Mouse (Mus musculus) ES-E14 (cell line): ENCODE measurements around the gene Pglyrp4. TPM values are rescaled to one million over a fixed set of nuclear protein-coding genes. Genes with fewer than 3 reads are reported as not detected.

Source experiments
- DNase-seq: peaks from one replicate; pipeline ENCODE4 v3.0.0-alpha.2; 2013; ENCODE audit warnings: low read depth, low spot score
- H3K27ac ChIP-seq: 2 replicates; pipeline ENCODE4 v1.5.1; 2012; ENCODE audit warnings: low read depth, mild to moderate bottlenecking, low read length, moderate library complexity, mixed read lengths; ENCODE audit not compliant: poor library complexity, insufficient read depth, severe bottlenecking
- H3K36me3 ChIP-seq: 2 replicates; pipeline ENCODE4 v1.6.1; 2012; ENCODE audit warnings: mild to moderate bottlenecking, low read length, moderate library complexity, mixed read lengths; ENCODE audit not compliant: control insufficient read depth, poor library complexity, insufficient read depth, severe bottlenecking
- H3K4me1 ChIP-seq, 2 experiments: fragments of 150-350 bp in 1 of 2; sonication (generic) in 1 of 2; 2 replicates each; pipeline ENCODE4 v1.6.1; 2012; ENCODE audit warnings: low read length in 2 of 2, mild to moderate bottlenecking in 1 of 2, mixed read lengths in 1 of 2; ENCODE audit not compliant: control insufficient read depth in 2 of 2, insufficient read depth in 2 of 2, poor library complexity in 1 of 2
- H3K4me3 ChIP-seq, 2 experiments: fragments of 150-350 bp in 1 of 2; sonication (generic) in 1 of 2; 2 replicates each; pipeline ENCODE4 v1.5.1; 2012; ENCODE audit warnings: low read length in 2 of 2, low read depth in 1 of 2, mild to moderate bottlenecking in 1 of 2, mixed read lengths in 1 of 2; ENCODE audit not compliant: insufficient read depth in 1 of 2, poor library complexity in 1 of 2, severe bottlenecking in 1 of 2
- H3K9ac ChIP-seq: 2 replicates; pipeline ENCODE4 v1.6.1; 2012; ENCODE audit warnings: low read depth, mild to moderate bottlenecking, low read length, mixed read lengths; ENCODE audit not compliant: poor library complexity, insufficient read depth, severe bottlenecking
- H3K9me3 ChIP-seq: fragments of 150-350 bp; sonication (generic); 2 replicates; pipeline ENCODE4 v1.6.1; 2012; ENCODE audit warnings: low read depth, mild to moderate bottlenecking, low read length; ENCODE audit not compliant: control insufficient read depth, insufficient read depth
- CHD2 ChIP-seq: IDR thresholded peaks from 2 replicates; pipeline ENCODE4 v1.6.1; 2014; ENCODE audit warnings: mild to moderate bottlenecking, low read depth, low read length, inconsistent platforms
- HCFC1 ChIP-seq: IDR thresholded peaks from 2 replicates; pipeline ENCODE4 v1.6.1; 2012; ENCODE audit warnings: low read length, inconsistent platforms, borderline replicate concordance; ENCODE audit not compliant: insufficient read depth
- MAFK ChIP-seq: IDR thresholded peaks from 2 replicates; pipeline ENCODE4 v1.6.1; 2014; ENCODE audit warnings: mild to moderate bottlenecking, low read depth, low read length, inconsistent platforms; ENCODE audit not compliant: insufficient read depth
- ZC3H11A ChIP-seq: IDR thresholded peaks from 2 replicates; pipeline ENCODE4 v1.6.1; 2012; ENCODE audit warnings: low read depth, mild to moderate bottlenecking, inconsistent platforms, low read length, borderline replicate concordance
- ZNF384 ChIP-seq: IDR thresholded peaks from 2 replicates; pipeline ENCODE4 v1.6.1; 2012; ENCODE audit warnings: low read depth, low read length, inconsistent platforms
- in situ Hi-C, 2 experiments: fragments of 600-800 bp; cut with MboI; formaldehyde crosslinking; loops; one replicate each; pipeline ENCODE4 v1.15.1; 2025; ENCODE audit warnings: low sequenced_read_pairs in 2 of 2, inconsistent platforms in 1 of 2; ENCODE audit not compliant: unreplicated experiment in 2 of 2
- total RNA-seq: library from RNA; depleted of rRNA; stranded (reverse); fragments of 300-350 nt; gene quantifications from 2 replicates; pipeline ENCODE4 v1.2.3, GENCODE M21; 2012; rRNA removed

The Pglyrp4 gene
- not detected in 2 replicates for total RNA-seq

DNA sequence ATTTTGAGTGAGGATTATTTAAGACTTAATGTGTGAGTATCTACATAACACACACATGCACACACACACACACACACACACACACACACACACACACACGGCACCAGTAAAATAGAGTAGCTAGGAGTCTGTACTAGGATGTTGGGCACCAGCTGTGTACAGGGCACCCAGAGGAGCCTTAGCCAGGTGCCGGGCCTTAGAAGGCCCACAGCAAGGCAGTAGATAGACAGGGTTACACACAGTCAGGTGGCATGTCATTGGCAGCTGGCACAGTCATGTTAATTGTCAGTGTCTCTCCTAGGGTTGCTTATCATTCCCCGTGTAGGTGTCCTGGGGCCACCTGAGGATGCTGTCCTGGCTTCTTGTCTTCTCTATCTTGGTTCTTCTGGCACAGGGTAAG lies at the start of gene Pglyrp4:
TSS of gene Pglyrp4 (plus strand) at position 301 of the 400 bp plus-strand sequence.
- no peak for TF ChIP-seq MAFK
- no peak for TF ChIP-seq ZC3H11A
- no peak for TF ChIP-seq HCFC1
- TF ChIP-seq CHD2: no peak
- TF ChIP-seq ZNF384: no peak
- in situ Hi-C loops: no loop called here
- no peak for DNase-seq

DNA sequence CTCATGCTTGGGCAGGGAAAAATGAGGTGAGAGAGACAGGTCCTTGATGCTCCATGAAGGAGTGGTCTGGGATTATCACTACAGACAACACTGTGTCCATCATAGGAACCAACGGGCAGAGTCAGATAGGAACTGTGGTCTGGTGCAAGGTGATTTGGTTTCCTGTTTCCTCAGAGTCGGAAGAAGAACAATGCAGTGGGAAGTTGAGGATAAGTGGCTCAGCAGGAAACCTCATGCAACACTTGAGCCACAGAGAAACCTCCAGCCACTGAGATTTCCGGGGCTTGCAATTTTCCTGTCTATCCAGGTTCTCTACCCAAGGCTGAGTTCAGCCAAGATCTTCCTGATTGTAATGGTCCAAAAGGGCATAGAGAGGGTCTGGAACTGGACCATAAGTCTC lies 48.0 kb upstream of the Pglyrp4 start:
- no peak for DNase-seq
- Histone ChIP-seq H3K9me3 (no peaks in the 10 kb centered on the region), H3K9ac (no peak overlapping the region), H3K36me3 (no peaks in the 10 kb centered on the region), H3K4me3 (no peak overlapping the region), H3K4me1 (no peaks in the 10 kb centered on the region), H3K27ac (no peak overlapping the region)
- TF ChIP-seq ZC3H11A (no peak), MAFK (no peak), CHD2 (no peak), HCFC1 (no peak), ZNF384 (no peak)
- in situ Hi-C loops: no loop called here

More for the DNA sequence above, at the start of gene Pglyrp4:
- no peaks in the 10 kb centered on the region for H3K36me3 ChIP-seq
- no peak within 1 kb of the TSS for H3K9ac ChIP-seq
- no peak within 1 kb of the TSS for H3K27ac ChIP-seq
- no peaks in the 10 kb centered on the region for H3K4me1 ChIP-seq
- H3K9me3 ChIP-seq: no peaks in the 10 kb centered on the region
- no peak within 1 kb of the TSS for H3K4me3 ChIP-seq

DNA sequence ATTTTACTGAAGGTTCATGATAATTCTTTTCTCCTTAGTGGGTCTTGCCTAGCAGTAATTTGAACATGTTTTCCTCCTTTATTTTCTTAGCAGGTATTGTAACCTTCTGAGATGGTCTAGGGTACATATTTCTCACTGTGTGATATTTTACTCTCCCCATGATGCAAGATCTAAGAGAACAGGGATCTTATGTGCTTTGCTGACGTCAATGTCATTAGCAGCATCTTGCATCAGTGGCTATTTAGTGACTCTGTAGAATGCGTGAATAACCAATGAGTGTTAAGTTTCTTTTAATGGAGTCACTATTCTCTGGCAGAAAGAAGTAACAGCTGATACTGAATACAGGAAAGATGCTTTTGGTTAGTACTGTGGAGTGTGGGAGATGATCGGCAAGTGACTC lies 42.8 kb upstream of the Pglyrp4 start:
- Histone ChIP-seq H3K4me3 (no peak overlapping the region), H3K27ac (no peak overlapping the region), H3K36me3 (no peaks in the 10 kb centered on the region), H3K4me1 (no peaks in the 10 kb centered on the region), H3K9me3 (no peaks in the 10 kb centered on the region), H3K9ac (no peak overlapping the region)
- TF ChIP-seq MAFK (no peak), HCFC1 (no peak), ZC3H11A (no peak), ZNF384 (no peak), CHD2 (no peak)
- in situ Hi-C loops: no loop called here
- no peak for DNase-seq

DNA sequence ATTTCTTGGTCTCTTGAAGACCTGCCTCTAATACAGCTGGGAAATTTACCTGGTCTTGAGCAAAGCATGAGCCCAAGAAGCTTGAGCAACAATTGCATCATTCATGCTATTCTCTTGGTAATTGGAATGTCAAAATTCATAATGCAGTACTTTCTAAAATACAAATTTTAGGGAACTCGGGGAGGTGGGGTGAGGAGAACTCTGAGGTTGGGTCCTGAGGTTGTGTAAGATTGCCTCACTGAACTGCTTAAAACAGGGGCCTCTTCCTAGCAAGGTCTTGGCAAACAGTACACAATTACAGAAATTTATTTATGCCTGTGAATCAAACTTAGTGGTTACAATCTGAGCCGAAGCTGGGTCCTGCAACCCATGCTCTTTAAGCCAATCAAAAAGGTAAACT lies 39.9 kb upstream of the Pglyrp4 start:
- TF ChIP-seq ZNF384 (no peak), HCFC1 (no peak), MAFK (no peak), CHD2 (no peak), ZC3H11A (no peak)
- in situ Hi-C loops: no loop called here
- no peak for DNase-seq

DNA sequence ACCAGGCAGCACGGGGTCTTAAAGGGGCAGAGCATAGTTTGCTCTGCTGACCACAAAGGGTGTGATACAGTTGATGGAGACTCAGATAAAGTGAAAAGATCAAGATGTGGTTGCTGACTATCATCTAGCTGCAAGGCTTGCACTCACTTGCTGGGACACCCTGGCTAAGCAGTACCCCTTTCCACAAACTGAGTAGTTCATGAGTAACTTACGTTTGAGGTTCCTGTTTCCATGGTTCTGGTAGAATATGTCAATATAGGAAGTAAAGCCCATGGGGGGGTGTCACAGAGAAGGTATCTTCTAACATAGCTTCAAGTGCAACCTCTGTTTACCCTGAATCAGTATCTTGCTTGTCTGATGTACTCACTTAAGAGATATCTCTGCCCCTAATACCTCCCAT lies 33.2 kb upstream of the Pglyrp4 start:
- Histone ChIP-seq H3K27ac (no peak overlapping the region), H3K9ac (no peak overlapping the region), H3K36me3 (no peaks in the 10 kb centered on the region), H3K4me3 (no peak overlapping the region), H3K9me3 (no peaks in the 10 kb centered on the region), H3K4me1 (no peaks in the 10 kb centered on the region)
- DNase-seq: no peak
- in situ Hi-C loops: no loop called here
- no peak for TF ChIP-seq MAFK

More for the DNA sequence above, 39.9 kb upstream of the Pglyrp4 start:
- Histone ChIP-seq H3K9me3 (no peaks in the 10 kb centered on the region), H3K4me3 (no peak overlapping the region), H3K9ac (no peak overlapping the region), H3K27ac (no peak overlapping the region), H3K4me1 (no peaks in the 10 kb centered on the region), H3K36me3 (no peaks in the 10 kb centered on the region)
